Mouse (Mus musculus): ENCODE data around the gene Tbc1d2b.

- TF ChIP-seq CTCF (IDR thresholded peaks at IDR 0.05; ENCODE audit: low read depth) (no peak), EP300 (IDR thresholded peaks at IDR 0.05; ENCODE audit: low read depth) (no peak)
Measured at GRCm38 (mm10) chr9:90179409-90179808, 91.2 kb downstream of the Tbc1d2b start.

Measured in liver, embryonic 14.5 days (tissue).